Mouse (Mus musculus): Measurements from ENCODE around the gene Dcaf4. TPM values are rescaled to one million over a fixed set of nuclear protein-coding genes. Genes with fewer than 3 reads are reported as not detected.

Dcaf4 gene
- polyA plus RNA-seq, 1 experiment, result 51.2 TPM

DNA sequence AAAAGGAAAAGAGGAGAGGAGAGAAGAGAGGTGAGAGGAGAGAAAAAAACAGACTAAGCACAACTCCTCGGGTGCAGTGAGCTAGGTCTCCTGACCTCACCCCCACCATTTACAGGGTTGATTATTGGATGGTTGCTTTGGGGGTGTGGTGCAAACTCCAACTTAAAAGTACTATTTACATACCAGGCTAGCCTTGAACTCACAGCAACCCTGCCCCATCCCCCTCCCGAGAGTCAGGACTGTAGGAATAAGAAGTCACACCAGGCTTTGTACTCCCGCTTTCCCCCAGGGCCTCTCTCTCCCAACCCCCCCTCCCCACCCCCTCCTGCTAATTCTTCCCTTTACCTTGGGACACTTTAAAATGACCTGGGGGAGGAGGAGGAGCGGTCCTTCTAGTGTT, 23.9 kb upstream of the Dcaf4 start:
- TF ChIP-seq POLR2A (IDR thresholded peaks at IDR 0.05; ENCODE audit: borderline replicate concordance, extremely low read depth, insufficient read depth, insufficient read length, poor library complexity, severe bottlenecking) (no peak), CTCF (IDR thresholded peaks at IDR 0.05; ENCODE audit: borderline replicate concordance, extremely low read depth, insufficient read depth, insufficient read length) (no peak)
- DNase-seq (ENCODE audit: low read depth), result no peak

GRCm38 (mm10) chr12:83496736-83497135, 23.5 kb upstream of the Dcaf4 start:
- no peak for DNase-seq (ENCODE audit: low read depth)
- no peak for TF ChIP-seq POLR2A (IDR thresholded peaks at IDR 0.05; ENCODE audit: borderline replicate concordance, extremely low read depth, insufficient read depth, insufficient read length, poor library complexity, severe bottlenecking)
- TF ChIP-seq CTCF (IDR thresholded peaks at IDR 0.05; ENCODE audit: borderline replicate concordance, extremely low read depth, insufficient read depth, insufficient read length), result no peak

GRCm38 (mm10) chr12:83497959-83498358, 22.3 kb upstream of the Dcaf4 start:
- TF ChIP-seq CTCF (IDR thresholded peaks at IDR 0.05; ENCODE audit: borderline replicate concordance, extremely low read depth, insufficient read depth, insufficient read length), result no peak
- no peak for TF ChIP-seq POLR2A (IDR thresholded peaks at IDR 0.05; ENCODE audit: borderline replicate concordance, extremely low read depth, insufficient read depth, insufficient read length, poor library complexity, severe bottlenecking)
- DNase-seq (ENCODE audit: low read depth), result no peak

DNA sequence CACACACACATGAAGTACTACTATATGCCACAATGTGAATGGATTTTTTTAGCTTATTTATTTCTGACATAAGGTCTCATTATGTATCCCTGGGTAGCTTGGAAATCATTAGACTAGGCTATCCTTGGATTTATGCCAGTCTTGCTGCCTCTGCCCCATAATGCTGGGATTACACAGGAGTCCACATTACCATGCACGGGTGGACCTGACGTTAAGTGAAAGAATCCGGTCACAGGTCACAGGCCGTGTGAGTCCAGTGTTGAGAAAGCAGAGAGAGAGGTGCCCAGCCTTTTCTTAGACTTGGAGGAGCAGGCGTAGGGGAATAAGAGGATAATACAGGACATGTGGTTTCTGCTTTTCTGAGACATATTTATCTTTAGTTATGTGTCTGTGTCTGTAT, 21.0 kb upstream of the Dcaf4 start:
- TF ChIP-seq POLR2A (IDR thresholded peaks at IDR 0.05; ENCODE audit: borderline replicate concordance, extremely low read depth, insufficient read depth, insufficient read length, poor library complexity, severe bottlenecking) (no peak), CTCF (IDR thresholded peaks at IDR 0.05; ENCODE audit: borderline replicate concordance, extremely low read depth, insufficient read depth, insufficient read length) (no peak)
- no peak for DNase-seq (ENCODE audit: low read depth)

- peak; percentile 79 for TF ChIP-seq CTCF (IDR thresholded peaks at IDR 0.05; ENCODE audit: borderline replicate concordance, extremely low read depth, insufficient read depth, insufficient read length)
- TF ChIP-seq POLR2A (IDR thresholded peaks at IDR 0.05; ENCODE audit: borderline replicate concordance, extremely low read depth, insufficient read depth, insufficient read length, poor library complexity, severe bottlenecking), result no peak
- DNase-seq (ENCODE audit: low read depth), result peak; percentile 90
Observed at GRCm38 (mm10) chr12:83502190-83502589, 18.1 kb upstream of the Dcaf4 start.

DNA sequence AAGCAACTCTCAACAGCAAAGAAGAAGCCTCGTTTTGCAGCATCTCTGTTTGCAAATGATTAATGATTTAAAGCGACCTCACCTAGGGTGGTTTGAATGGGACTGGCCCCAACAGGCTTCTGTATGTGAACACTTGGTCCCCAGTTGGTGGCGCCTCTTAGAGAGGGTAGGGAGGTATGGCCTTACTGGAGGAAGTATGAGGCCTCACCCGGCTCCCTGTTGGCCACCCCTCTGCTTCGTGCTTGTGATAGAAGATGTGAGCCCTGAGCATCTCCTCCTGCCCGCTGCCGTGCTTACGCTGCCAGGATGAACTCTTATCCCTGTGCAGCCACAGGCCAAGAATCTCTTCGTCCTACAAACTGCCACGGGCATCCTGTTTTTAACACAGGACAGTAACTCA, 13.7 kb upstream of the Dcaf4 start:
- no peak for TF ChIP-seq CTCF (IDR thresholded peaks at IDR 0.05; ENCODE audit: borderline replicate concordance, extremely low read depth, insufficient read depth, insufficient read length)
- TF ChIP-seq POLR2A (IDR thresholded peaks at IDR 0.05; ENCODE audit: borderline replicate concordance, extremely low read depth, insufficient read depth, insufficient read length, poor library complexity, severe bottlenecking), result no peak
- DNase-seq (ENCODE audit: low read depth), result no peak

DNA sequence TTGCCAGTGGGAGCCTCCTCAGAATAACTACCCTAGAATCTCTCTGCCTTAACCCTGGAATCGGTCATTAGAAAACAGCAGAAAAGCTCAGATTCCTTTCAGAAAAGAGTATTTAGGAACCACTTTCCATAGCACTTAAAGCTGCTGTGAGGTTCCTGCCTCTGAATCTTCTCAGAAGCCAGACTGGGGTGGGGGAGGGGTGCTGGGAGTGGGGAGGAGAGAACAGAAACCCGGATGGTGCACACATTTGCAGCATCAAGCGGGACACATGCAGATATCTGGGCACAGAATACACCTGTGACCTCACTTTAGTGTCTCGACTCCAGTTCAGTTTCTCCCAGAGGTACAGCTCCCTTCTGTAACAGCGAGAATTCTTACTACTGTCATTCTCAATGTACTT, 9.7 kb upstream of the Dcaf4 start:
- DNase-seq (ENCODE audit: low read depth), result no peak
- TF ChIP-seq POLR2A (IDR thresholded peaks at IDR 0.05; ENCODE audit: borderline replicate concordance, extremely low read depth, insufficient read depth, insufficient read length, poor library complexity, severe bottlenecking) (no peak), CTCF (IDR thresholded peaks at IDR 0.05; ENCODE audit: borderline replicate concordance, extremely low read depth, insufficient read depth, insufficient read length) (no peak)

- TF ChIP-seq POLR2A (IDR thresholded peaks at IDR 0.05; ENCODE audit: borderline replicate concordance, extremely low read depth, insufficient read depth, insufficient read length, poor library complexity, severe bottlenecking) (no peak), CTCF (IDR thresholded peaks at IDR 0.05; ENCODE audit: borderline replicate concordance, extremely low read depth, insufficient read depth, insufficient read length) (no peak)
- peak; percentile 89 for DNase-seq (ENCODE audit: low read depth)
Observed at GRCm38 (mm10) chr12:83512783-83513182, 7.5 kb upstream of the Dcaf4 start.

DNA sequence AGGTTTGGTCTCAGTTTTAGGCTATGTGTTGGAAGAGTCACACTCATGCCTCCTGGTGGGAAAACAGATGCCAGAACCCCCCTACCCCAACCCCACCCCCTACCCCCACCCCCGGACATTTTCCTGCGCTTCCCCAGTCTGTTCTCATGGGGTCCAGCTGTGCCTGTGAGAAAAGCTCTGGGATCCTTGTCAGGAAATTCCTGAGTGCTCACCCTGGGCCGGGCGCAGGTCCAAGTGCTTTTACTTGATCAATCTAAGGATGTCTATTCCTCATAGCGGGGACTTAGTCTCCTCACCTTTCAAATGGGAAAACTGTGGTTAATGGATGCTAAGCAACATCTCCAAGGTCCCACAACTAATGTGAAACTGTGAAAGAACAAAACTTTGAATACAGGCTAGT, 7.1 kb upstream of the Dcaf4 start:
- peak; percentile 90 for DNase-seq (ENCODE audit: low read depth)
- TF ChIP-seq POLR2A (IDR thresholded peaks at IDR 0.05; ENCODE audit: borderline replicate concordance, extremely low read depth, insufficient read depth, insufficient read length, poor library complexity, severe bottlenecking) (no peak), CTCF (IDR thresholded peaks at IDR 0.05; ENCODE audit: borderline replicate concordance, extremely low read depth, insufficient read depth, insufficient read length) (no peak)

GRCm38 (mm10) chr12:83514216-83514615, 6.0 kb upstream of the Dcaf4 start:
- TF ChIP-seq POLR2A (IDR thresholded peaks at IDR 0.05; ENCODE audit: borderline replicate concordance, extremely low read depth, insufficient read depth, insufficient read length, poor library complexity, severe bottlenecking) (no peak), CTCF (IDR thresholded peaks at IDR 0.05; ENCODE audit: borderline replicate concordance, extremely low read depth, insufficient read depth, insufficient read length) (no peak)
- DNase-seq (ENCODE audit: low read depth), result peak; percentile 88

DNA sequence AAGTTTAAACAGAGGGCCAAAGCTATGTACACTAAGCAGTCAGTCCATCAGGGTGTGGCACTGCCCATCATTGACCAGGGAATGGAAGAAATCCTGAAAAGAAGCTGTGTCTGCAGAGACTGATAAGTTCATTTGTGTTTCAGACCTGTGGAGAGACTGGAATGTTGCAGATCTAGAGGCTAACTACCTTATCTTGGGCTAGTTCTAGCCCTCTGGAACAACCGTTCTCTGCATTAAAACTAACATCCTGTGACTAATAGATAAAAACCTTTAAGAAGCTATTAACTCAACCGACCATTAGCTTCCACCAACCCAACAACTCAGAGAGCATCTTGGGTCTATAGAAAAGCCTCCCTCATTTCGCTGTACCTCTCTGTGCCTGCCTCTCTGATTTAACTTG, 2.7 kb upstream of the Dcaf4 start:
- DNase-seq (ENCODE audit: low read depth), result no peak
- TF ChIP-seq CTCF (IDR thresholded peaks at IDR 0.05; ENCODE audit: borderline replicate concordance, extremely low read depth, insufficient read depth, insufficient read length) (no peak), POLR2A (IDR thresholded peaks at IDR 0.05; ENCODE audit: borderline replicate concordance, extremely low read depth, insufficient read depth, insufficient read length, poor library complexity, severe bottlenecking) (no peak)

- DNase-seq (ENCODE audit: low read depth), result no peak
- TF ChIP-seq CTCF (IDR thresholded peaks at IDR 0.05; ENCODE audit: borderline replicate concordance, extremely low read depth, insufficient read depth, insufficient read length), result no peak
- TF ChIP-seq POLR2A (IDR thresholded peaks at IDR 0.05; ENCODE audit: borderline replicate concordance, extremely low read depth, insufficient read depth, insufficient read length, poor library complexity, severe bottlenecking), result no peak
Observed at GRCm38 (mm10) chr12:83521083-83521482, 817 bp downstream of the Dcaf4 start.

DNA sequence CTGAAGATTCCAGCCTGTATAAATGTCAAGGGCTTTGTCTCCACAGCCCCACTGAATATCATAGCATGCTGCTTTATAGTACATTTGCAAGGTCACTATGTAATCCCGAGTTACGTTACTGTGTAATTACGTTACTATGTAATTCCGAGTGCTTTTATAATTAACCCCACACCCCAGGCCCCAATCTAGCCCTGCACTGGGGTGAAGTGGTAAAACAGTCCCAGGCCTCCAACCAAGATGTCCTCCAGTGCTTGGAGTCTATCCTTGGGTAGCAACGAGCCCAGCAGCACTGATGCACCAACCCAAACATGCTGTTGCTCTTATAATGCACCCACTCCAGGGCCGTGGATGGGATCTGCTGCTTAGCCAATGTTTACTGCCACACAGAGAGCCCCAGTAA, 2.8 kb downstream of the Dcaf4 start:
- TF ChIP-seq CTCF (IDR thresholded peaks at IDR 0.05; ENCODE audit: borderline replicate concordance, extremely low read depth, insufficient read depth, insufficient read length) (no peak), POLR2A (IDR thresholded peaks at IDR 0.05; ENCODE audit: borderline replicate concordance, extremely low read depth, insufficient read depth, insufficient read length, poor library complexity, severe bottlenecking) (no peak)
- DNase-seq (ENCODE audit: low read depth), result no peak

Data from brain, embryonic 14.5 days (tissue).